8 mouse cellular contexts compared by ENCODE assay signal in genomic region chr3:68467941-68468687, GRCm38 (mm10).
DNase-seq lines count a peak whose midpoint lies in the region; ATAC-seq and TF ChIP-seq lines count a peak whose summit lies in the region.

No protein-coding gene starts in this region.

- H3K9ac ChIP-seq in hindbrain, embryonic 15.5 days = no peak overlapping the region
- peak overlapping the region; percentile 53 for H3K9ac ChIP-seq in lung, embryonic 16.5 days (ENCODE audit: low read length)

- H3K9me3 ChIP-seq in hindbrain, embryonic 15.5 days = no peaks in the 10 kb centered on the region
- H3K9me3 ChIP-seq in lung, embryonic 16.5 days (ENCODE audit: control insufficient read depth, low read length) = no peaks in the 10 kb centered on the region

- 0 out of 2 replicates have a peak, but pooled peaks cover 3% of the 10 kb centered on the region for H3K27me3 ChIP-seq in hindbrain, embryonic 15.5 days
- no peaks in the 10 kb centered on the region for H3K27me3 ChIP-seq in lung, embryonic 16.5 days (ENCODE audit: control insufficient read depth, insufficient read depth, low read depth, low read length)

- TF ChIP-seq POLR2A in embryonic fibroblast, embryonic 13.5 days (IDR thresholded peaks at IDR 0.05; ENCODE audit: low read depth, low read length) = no peak

- H3K4me2 ChIP-seq in hindbrain, embryonic 15.5 days = peak overlapping the region; percentile 41
- H3K4me2 ChIP-seq in lung, embryonic 16.5 days (ENCODE audit: low read depth, low read length) = peak overlapping the region; percentile 53

- peak overlapping the region; percentile 98 for H3K27ac ChIP-seq in embryonic fibroblast, embryonic 13.5 days (ENCODE audit: insufficient read depth, low read length)
- no peak overlapping the region for H3K27ac ChIP-seq in hindbrain, embryonic 15.5 days (replicated peaks)
- H3K27ac ChIP-seq in lung, embryonic 16.5 days (ENCODE audit: low read length) = peak overlapping the region; percentile 59

- 7% methylated on average over 10 of the region's 10 CpGs for WGBS in hindbrain, embryonic 15.5 days
- 5% methylated on average over 10 of the region's 10 CpGs for WGBS in lung, embryonic 16.5 days

- peak; percentile 67 for DNase-seq in R1 (ENCODE audit: low read depth, low spot score)
- DNase-seq in left cerebral cortex, postnatal 25 days (ENCODE audit: low spot score in 2 of 2) = no peak
- DNase-seq in thymus, postnatal 0 days (ENCODE audit: low spot score) = no peak
- no peak for DNase-seq in thymus, postnatal 4 days
- DNase-seq in left cerebral cortex, postnatal 4 days = no peak

- peaks cover 15% of the 10 kb centered on the region for H3K4me1 ChIP-seq in embryonic fibroblast, embryonic 13.5 days (ENCODE audit: control insufficient read depth, insufficient read depth, low read length)
- H3K4me1 ChIP-seq in hindbrain, embryonic 15.5 days (replicated peaks) = peaks cover 9% of the 10 kb centered on the region
- H3K4me1 ChIP-seq in lung, embryonic 16.5 days (replicated peaks; ENCODE audit: control insufficient read depth, insufficient read depth, low read length) = peaks cover 25% of the 10 kb centered on the region

- H3K4me3 ChIP-seq in embryonic fibroblast, embryonic 13.5 days (ENCODE audit: insufficient read depth, low read length) = peak overlapping the region; percentile 46
- peak overlapping the region; percentile 3; the same call in 1 of the 2 replicates for H3K4me3 ChIP-seq in hindbrain, embryonic 15.5 days
- peak overlapping the region; percentile 37 for H3K4me3 ChIP-seq in lung, embryonic 16.5 days (ENCODE audit: low read length)

- TF ChIP-seq CTCF in embryonic fibroblast, embryonic 13.5 days (IDR thresholded peaks at IDR 0.05; ENCODE audit: borderline replicate concordance, insufficient read depth, low read length) = no peak

- no peaks in the 10 kb centered on the region for H3K36me3 ChIP-seq in hindbrain, embryonic 15.5 days
- H3K36me3 ChIP-seq in lung, embryonic 16.5 days (ENCODE audit: control insufficient read depth, insufficient read depth, low read length) = no peaks in the 10 kb centered on the region

- ATAC-seq in hindbrain, embryonic 15.5 days (ENCODE audit: low FRiP score, low read depth) = no peak
- peak; percentile 77 for ATAC-seq in lung, embryonic 16.5 days (ENCODE audit: low read depth)

- intact Hi-C loops in left cerebral cortex, postnatal 25 days (cut with DNase I) = loop anchor here (5.0 kb wide), 1 partner anchor 101 kb away; no protein-coding TSS in a partner anchor
- intact Hi-C loops in left cerebral cortex, postnatal 4 days (cut with DNase I) = no loop called here
